Mouse (Mus musculus): Measurements from ENCODE around the gene Chrm5.

DNA sequence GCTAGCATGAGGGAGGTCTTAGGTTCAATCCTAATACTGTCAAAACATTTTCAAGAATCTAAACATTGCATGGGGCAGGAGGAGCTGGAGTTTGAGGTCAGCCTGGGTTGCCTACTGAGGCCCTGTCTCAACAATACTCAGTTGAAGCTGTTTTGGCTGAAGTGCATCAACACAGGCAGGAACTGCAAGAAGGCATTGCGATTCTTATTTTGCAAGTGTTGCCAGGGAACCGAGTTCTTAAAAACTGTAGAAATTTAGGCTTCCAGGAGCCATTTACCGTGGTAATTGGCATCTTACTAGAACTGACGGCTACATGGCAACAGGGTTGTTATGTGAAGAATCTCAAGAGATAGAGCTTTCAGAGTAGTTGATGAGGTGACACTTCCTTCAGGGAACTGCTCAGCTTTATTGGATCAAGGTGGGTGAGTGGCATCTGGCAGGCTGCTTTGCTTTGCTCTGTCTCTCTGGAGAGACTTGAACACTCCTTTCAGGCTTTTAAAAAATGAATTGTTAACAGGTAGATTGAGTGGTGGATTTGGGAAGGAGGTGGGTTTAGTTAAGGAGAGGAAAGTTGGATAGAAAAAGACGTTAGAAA lies 26.4 kb upstream of the Chrm5 start:
- TF ChIP-seq CTCF (IDR thresholded peaks at IDR 0.05; ENCODE audit: low read depth, low read length) = no peak
- TF ChIP-seq POLR2A (IDR thresholded peaks at IDR 0.05; ENCODE audit: extremely low read depth, insufficient read depth, low read length) = no peak
